Mouse (Mus musculus): ENCODE measurements around the gene Vasp. TPM values are rescaled to one million over a fixed set of nuclear protein-coding genes. Genes with fewer than 3 reads are reported as not detected.

Vasp gene
- polyA plus RNA-seq (2014; fragmentation: Nextera tagmentation; extraction: Ambion mirVana) = 52.8 and 53.0 TPM in 2 replicates

DNA sequence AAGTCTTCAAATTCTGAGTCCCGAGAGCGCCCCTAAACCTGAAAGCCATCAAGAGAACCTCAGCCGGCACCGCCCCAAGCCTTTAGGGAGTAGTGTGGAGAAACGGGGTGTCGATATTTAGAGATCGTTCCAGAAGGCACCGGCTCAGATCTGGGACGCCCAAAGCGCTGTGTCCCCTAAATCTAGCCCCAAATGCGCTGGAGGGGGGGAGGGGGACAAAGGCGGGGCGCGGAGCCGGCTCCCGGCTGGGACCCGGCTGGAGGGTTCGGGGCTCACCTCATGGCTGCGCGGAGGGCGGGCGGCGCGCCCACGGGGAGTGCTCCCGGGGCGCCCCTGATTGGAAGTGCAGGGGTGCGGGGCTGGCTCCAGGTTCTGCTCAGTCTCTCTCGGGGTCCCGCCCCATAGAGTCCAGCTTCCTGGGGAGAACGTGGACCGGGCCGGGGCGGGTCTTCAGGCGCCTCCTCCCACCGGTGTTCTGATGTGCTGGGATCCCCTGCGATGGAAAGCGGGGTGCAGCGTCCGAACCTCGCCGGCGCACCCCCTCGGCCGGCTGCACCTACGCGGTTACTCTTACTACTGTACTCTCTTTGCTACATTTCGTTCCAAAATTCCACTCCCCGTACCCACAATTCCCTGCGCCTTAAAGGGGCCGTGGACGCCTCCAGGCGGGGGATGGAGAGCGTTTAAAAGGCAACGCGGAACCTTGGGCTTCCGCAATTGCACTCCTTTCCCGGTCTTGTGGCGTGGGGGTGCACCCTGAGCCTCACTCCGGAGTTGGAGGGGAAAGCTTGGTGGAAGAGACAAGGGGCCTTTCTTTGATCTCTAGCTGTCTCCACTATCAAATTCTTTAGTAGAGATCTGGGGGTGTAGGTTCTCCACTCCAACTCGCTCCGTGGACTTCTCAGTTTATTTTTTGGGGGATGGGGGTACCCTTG, at the start of gene Vasp:
Gene Vasp, minus strand, starts transcription at position 580 of the 935 bp plus-strand sequence.
- peak within 1 kb of the TSS; percentile 97 for H3K4me2 ChIP-seq (ENCODE audit: low read depth, low read length, severe bottlenecking)
- H3K4me3 ChIP-seq (ENCODE audit: low read depth, low read length) = peak within 1 kb of the TSS; percentile 98
- peak within 1 kb of the TSS; percentile 88 for H3K9ac ChIP-seq (ENCODE audit: low read length)
- H3K9me3 ChIP-seq (ENCODE audit: control insufficient read depth, low read length) = no peaks in the 10 kb centered on the region
- H3K27ac ChIP-seq (ENCODE audit: low read depth, low read length) = peak within 1 kb of the TSS; percentile 64
- H3K4me1 ChIP-seq (replicated peaks; ENCODE audit: control insufficient read depth, insufficient read depth, low read length) = peaks cover 12% of the 10 kb centered on the region
- WGBS = under 1% methylated on average over 62 of the region's 62 CpGs
- no peaks in the 10 kb centered on the region for H3K36me3 ChIP-seq (ENCODE audit: control insufficient read depth, insufficient read depth, low read length)
- ATAC-seq (replicated peaks; ENCODE audit: low FRiP score) (peak; percentile 60), DNase-seq (ENCODE audit: low spot score) (peak; percentile 88)
- H3K27me3 ChIP-seq (ENCODE audit: control insufficient read depth, insufficient read depth, low read length) = no peaks in the 10 kb centered on the region

DNA sequence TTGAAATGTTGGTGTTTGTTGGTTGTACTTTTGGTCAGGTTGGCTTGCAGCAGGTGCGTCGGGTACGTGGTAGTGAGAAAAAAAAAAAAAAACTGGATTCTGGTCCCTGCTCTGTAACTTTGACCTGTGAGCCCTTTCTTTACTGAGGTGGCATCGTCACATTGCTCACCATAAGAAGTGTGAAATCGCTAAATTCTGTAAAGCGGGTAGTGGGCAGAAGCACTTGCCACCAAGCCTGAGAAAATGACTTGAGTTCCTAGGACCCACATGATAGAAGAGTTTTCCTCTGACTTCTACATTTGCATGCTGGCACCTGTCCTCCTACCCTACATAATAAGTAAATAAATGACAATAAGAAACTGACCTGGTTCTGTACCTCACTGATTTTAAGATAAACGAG, 49.0 kb upstream of the Vasp start:
- WGBS = 48% methylated on average over 7 of the region's 7 CpGs
- Histone ChIP-seq H3K36me3 (ENCODE audit: control insufficient read depth, insufficient read depth, low read length) (no peaks in the 10 kb centered on the region), H3K4me2 (ENCODE audit: low read depth, low read length, severe bottlenecking) (no peak overlapping the region), H3K9ac (ENCODE audit: low read length) (no peak overlapping the region), H3K27me3 (ENCODE audit: control insufficient read depth, insufficient read depth, low read length) (no peaks in the 10 kb centered on the region), H3K4me3 (ENCODE audit: low read depth, low read length) (no peak overlapping the region), H3K4me1 (replicated peaks; ENCODE audit: control insufficient read depth, insufficient read depth, low read length) (peaks cover 3% of the 10 kb centered on the region; the same call in 1 of the 2 replicates), H3K9me3 (ENCODE audit: control insufficient read depth, low read length) (no peaks in the 10 kb centered on the region), H3K27ac (ENCODE audit: low read depth, low read length) (no peak overlapping the region)
- ATAC-seq (replicated peaks; ENCODE audit: low FRiP score) (no peak), DNase-seq (ENCODE audit: low spot score) (no peak)

DNA sequence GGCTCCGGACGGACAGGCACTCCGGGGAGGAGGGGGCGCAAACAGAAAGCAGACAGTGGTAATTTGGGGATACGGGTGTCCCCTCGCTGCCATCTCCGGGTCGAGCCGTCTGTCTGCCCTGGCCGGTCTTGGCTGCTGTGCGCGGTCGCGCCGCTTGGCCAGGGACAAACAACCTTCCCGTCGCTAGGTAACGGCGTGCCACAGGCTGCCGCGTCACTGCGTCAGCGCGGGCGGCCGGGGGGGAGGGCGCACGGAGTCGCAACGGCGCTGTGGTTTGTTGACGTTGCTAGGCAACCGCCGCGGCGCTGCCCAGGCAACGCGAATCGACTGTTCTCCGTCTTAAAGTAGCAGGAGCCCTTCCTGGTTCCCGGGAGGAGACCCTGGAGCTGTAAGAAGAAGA, 48.3 kb upstream of the Vasp start:
- H3K9me3 ChIP-seq (ENCODE audit: control insufficient read depth, low read length) = no peaks in the 10 kb centered on the region
- H3K27ac ChIP-seq (ENCODE audit: low read depth, low read length) = no peak overlapping the region
- ATAC-seq (replicated peaks; ENCODE audit: low FRiP score) = peak; percentile 97
- peak overlapping the region; percentile 35; the same call in 1 of the 2 replicates for H3K9ac ChIP-seq (ENCODE audit: low read length)
- DNase-seq (ENCODE audit: low spot score) = peak; percentile 98
- H3K4me3 ChIP-seq (ENCODE audit: low read depth, low read length) = peak overlapping the region; percentile 35
- peaks cover 3% of the 10 kb centered on the region; the same call in 1 of the 2 replicates for H3K4me1 ChIP-seq (replicated peaks; ENCODE audit: control insufficient read depth, insufficient read depth, low read length)
- no peaks in the 10 kb centered on the region for H3K36me3 ChIP-seq (ENCODE audit: control insufficient read depth, insufficient read depth, low read length)
- H3K27me3 ChIP-seq (ENCODE audit: control insufficient read depth, insufficient read depth, low read length) = no peaks in the 10 kb centered on the region
- WGBS = 0% methylated on average over 41 of the region's 41 CpGs
- peak overlapping the region; percentile 74 for H3K4me2 ChIP-seq (ENCODE audit: low read depth, low read length, severe bottlenecking)

DNA sequence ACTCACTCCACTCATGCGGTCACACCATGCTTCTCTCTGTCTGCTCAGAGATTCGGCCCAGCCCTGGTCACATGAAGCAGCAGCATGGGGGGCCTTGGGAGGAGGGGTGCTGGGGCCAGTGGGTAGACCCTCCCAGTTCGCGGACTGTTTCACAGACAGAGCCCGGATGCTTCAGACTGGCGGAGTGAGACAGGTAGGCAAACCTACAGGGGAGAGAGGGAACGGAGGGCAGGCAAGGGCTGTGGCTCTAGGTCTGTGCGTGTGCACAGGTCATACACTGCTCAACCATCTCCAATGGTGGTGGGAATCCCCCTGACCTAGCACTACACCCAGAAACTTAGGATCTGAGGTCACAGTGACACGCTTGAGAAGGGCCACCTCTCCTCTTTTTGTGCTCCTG, 47.8 kb upstream of the Vasp start:
- 18% methylated on average over 9 of the region's 9 CpGs for WGBS
- Histone ChIP-seq H3K9ac (ENCODE audit: low read length) (peak overlapping the region; percentile 35; the same call in 1 of the 2 replicates), H3K4me3 (ENCODE audit: low read depth, low read length) (peak overlapping the region; percentile 35), H3K27me3 (ENCODE audit: control insufficient read depth, insufficient read depth, low read length) (no peaks in the 10 kb centered on the region), H3K9me3 (ENCODE audit: control insufficient read depth, low read length) (no peaks in the 10 kb centered on the region), H3K36me3 (ENCODE audit: control insufficient read depth, insufficient read depth, low read length) (no peaks in the 10 kb centered on the region), H3K4me1 (replicated peaks; ENCODE audit: control insufficient read depth, insufficient read depth, low read length) (peaks cover 3% of the 10 kb centered on the region; the same call in 1 of the 2 replicates), H3K4me2 (ENCODE audit: low read depth, low read length, severe bottlenecking) (peak overlapping the region; percentile 74), H3K27ac (ENCODE audit: low read depth, low read length) (no peak overlapping the region)
- DNase-seq (ENCODE audit: low spot score) (no peak), ATAC-seq (replicated peaks; ENCODE audit: low FRiP score) (peak; percentile 57)

DNA sequence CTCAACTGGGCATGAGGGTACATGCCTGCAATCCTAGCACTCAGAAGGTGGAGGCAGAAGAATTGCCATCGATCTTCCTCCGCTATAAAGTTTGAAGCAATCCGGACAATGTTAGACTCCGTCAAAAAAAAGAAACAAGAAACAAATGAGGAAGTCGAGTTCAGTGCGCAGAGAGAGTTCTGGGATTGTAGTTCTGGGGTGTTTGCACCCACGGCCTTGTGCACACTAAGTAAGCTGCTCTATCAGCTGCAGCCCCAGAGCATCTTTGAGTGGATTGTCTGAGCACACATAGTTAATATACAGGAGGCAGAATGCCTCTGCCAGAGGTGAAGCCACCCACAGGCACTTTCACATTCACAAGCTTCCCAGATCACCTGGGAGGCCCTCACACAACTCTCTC, 47.1 kb upstream of the Vasp start:
- no peaks in the 10 kb centered on the region for H3K36me3 ChIP-seq (ENCODE audit: control insufficient read depth, insufficient read depth, low read length)
- H3K4me1 ChIP-seq (replicated peaks; ENCODE audit: control insufficient read depth, insufficient read depth, low read length) = peaks cover 3% of the 10 kb centered on the region; the same call in 1 of the 2 replicates
- no peak overlapping the region for H3K27ac ChIP-seq (ENCODE audit: low read depth, low read length)
- H3K9ac ChIP-seq (ENCODE audit: low read length) = no peak overlapping the region
- DNase-seq (ENCODE audit: low spot score) = no peak
- WGBS = 78% methylated on average over 7 of the region's 7 CpGs
- no peaks in the 10 kb centered on the region for H3K9me3 ChIP-seq (ENCODE audit: control insufficient read depth, low read length)
- no peak for ATAC-seq (replicated peaks; ENCODE audit: low FRiP score)
- H3K27me3 ChIP-seq (ENCODE audit: control insufficient read depth, insufficient read depth, low read length) = no peaks in the 10 kb centered on the region
- no peak overlapping the region for H3K4me3 ChIP-seq (ENCODE audit: low read depth, low read length)
- H3K4me2 ChIP-seq (ENCODE audit: low read depth, low read length, severe bottlenecking) = no peak overlapping the region

DNA sequence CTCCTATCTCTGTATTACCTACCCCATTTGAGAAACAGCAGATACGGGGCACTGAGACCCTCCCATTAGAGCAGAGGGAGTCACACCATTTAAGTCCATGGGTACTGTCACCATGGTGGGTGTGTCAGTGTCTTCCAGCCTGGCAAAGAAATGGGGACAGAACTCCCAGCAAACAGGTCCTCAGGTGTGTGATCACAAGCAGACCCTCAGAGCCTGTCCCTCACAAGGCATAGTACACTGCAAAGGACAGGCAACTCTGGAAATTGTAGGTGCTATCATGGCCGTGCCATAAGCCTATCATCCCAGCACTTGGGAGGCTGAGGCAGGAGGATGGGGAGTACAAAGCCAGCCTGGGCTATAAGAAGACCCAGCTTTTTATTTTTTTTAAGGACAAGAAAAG, 46.6 kb upstream of the Vasp start:
- Histone ChIP-seq H3K9me3 (ENCODE audit: control insufficient read depth, low read length) (no peaks in the 10 kb centered on the region), H3K4me1 (replicated peaks; ENCODE audit: control insufficient read depth, insufficient read depth, low read length) (peaks cover 3% of the 10 kb centered on the region; the same call in 1 of the 2 replicates), H3K4me2 (ENCODE audit: low read depth, low read length, severe bottlenecking) (no peak overlapping the region), H3K36me3 (ENCODE audit: control insufficient read depth, insufficient read depth, low read length) (no peaks in the 10 kb centered on the region), H3K4me3 (ENCODE audit: low read depth, low read length) (no peak overlapping the region), H3K27me3 (ENCODE audit: control insufficient read depth, insufficient read depth, low read length) (no peaks in the 10 kb centered on the region), H3K27ac (ENCODE audit: low read depth, low read length) (no peak overlapping the region), H3K9ac (ENCODE audit: low read length) (no peak overlapping the region)
- 81% methylated on average over 2 of the region's 2 CpGs for WGBS
- no peak for DNase-seq (ENCODE audit: low spot score)
- no peak for ATAC-seq (replicated peaks; ENCODE audit: low FRiP score)

DNA sequence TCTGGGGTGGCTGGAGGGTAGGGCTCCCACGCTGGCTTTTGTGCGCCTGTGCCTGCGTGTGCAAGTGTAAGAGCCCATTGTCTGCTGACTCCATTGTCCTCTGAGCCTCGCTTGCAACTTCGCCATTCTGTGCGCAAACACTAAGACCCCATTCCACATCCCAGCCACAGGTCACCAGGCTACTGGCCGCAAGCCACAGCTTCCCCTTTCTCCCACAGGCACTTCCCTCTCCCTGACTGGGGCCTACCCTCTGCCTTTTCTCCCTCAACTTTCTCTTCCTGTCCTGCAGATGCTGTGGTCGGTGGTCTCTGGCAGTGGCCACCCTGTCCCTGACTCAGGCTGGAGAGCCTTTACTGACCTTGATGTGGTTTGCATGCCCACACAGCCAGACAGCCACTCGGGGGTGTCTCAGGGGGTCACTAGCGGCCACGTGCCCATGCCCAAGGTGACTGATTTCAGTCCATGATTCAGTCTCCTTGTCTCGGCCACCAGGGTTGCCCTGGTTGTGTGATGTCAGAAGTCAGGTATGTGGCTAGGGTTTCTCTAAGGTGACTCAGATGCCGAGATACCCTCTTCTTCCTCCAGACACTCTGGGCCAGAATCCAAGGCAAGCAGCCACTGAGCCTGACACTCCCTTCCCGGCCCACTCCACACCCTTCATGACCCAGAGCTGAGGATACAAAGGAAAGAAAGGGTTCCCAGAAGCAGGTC, 45.0 kb upstream of the Vasp start:
- no peak overlapping the region for H3K9ac ChIP-seq (ENCODE audit: low read length)
- no peak overlapping the region for H3K27ac ChIP-seq (ENCODE audit: low read depth, low read length)
- no peaks in the 10 kb centered on the region for H3K27me3 ChIP-seq (ENCODE audit: control insufficient read depth, insufficient read depth, low read length)

DNA sequence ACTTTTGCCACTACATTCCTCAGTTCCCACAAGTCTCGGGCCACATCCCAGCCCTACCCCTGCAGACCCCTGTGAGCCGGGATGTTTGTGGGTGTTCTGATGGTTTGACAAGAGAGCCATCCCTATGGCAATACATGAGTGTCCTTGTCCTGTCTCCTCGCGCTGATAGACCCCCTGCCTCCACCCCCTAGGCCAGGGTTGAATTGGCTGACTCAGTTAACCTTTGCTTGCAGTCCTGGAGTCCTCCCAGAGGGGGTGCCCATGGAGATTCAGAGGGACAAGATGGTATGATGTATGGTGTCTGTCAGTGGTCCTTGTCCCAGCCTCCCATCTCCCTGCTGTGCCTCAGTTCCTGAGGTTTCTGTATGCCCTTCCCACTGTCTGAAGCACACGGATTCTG, 42.4 kb upstream of the Vasp start:
- 51% methylated on average over 5 of the region's 5 CpGs for WGBS
- no peak overlapping the region for H3K27ac ChIP-seq (ENCODE audit: low read depth, low read length)
- no peak overlapping the region for H3K4me3 ChIP-seq (ENCODE audit: low read depth, low read length)
- no peaks in the 10 kb centered on the region for H3K36me3 ChIP-seq (ENCODE audit: control insufficient read depth, insufficient read depth, low read length)
- H3K9ac ChIP-seq (ENCODE audit: low read length) = no peak overlapping the region
- peaks cover 5% of the 10 kb centered on the region; the same call in 1 of the 2 replicates for H3K4me1 ChIP-seq (replicated peaks; ENCODE audit: control insufficient read depth, insufficient read depth, low read length)
- no peaks in the 10 kb centered on the region for H3K27me3 ChIP-seq (ENCODE audit: control insufficient read depth, insufficient read depth, low read length)
- no peaks in the 10 kb centered on the region for H3K9me3 ChIP-seq (ENCODE audit: control insufficient read depth, low read length)
- H3K4me2 ChIP-seq (ENCODE audit: low read depth, low read length, severe bottlenecking) = no peak overlapping the region
- ATAC-seq (replicated peaks; ENCODE audit: low FRiP score) (no peak), DNase-seq (ENCODE audit: low spot score) (no peak)

More for the DNA sequence above, 45.0 kb upstream of the Vasp start:
- ATAC-seq (replicated peaks; ENCODE audit: low FRiP score) (no peak), DNase-seq (ENCODE audit: low spot score) (no peak)
- H3K4me2 ChIP-seq (ENCODE audit: low read depth, low read length, severe bottlenecking) = no peak overlapping the region
- WGBS = 51% methylated on average over 14 of the region's 14 CpGs
- peaks cover 3% of the 10 kb centered on the region; the same call in 1 of the 2 replicates for H3K4me1 ChIP-seq (replicated peaks; ENCODE audit: control insufficient read depth, insufficient read depth, low read length)
- H3K4me3 ChIP-seq (ENCODE audit: low read depth, low read length) = no peak overlapping the region
- H3K36me3 ChIP-seq (ENCODE audit: control insufficient read depth, insufficient read depth, low read length) = no peaks in the 10 kb centered on the region
- no peaks in the 10 kb centered on the region for H3K9me3 ChIP-seq (ENCODE audit: control insufficient read depth, low read length)

All from forebrain, embryonic 11.5 days (tissue).